Mouse (Mus musculus): Measurements from ENCODE around the gene 1810046K07Rik. TPM values are rescaled to one million over a fixed set of nuclear protein-coding genes. Genes with fewer than 3 reads are reported as not detected.

1810046K07Rik gene
- total RNA-seq (2014; rRNA removed), result not detected in 2 replicates
- not detected in 2 replicates for polyA plus RNA-seq (2015; fragmentation: Nextera tagmentation; extraction: Ambion mirVana)

- no peaks in the 10 kb centered on the region for H3K27me3 ChIP-seq (ENCODE audit: insufficient read depth, low read length)
- ATAC-seq (no peak), DNase-seq (no peak)
- H3K4me3 ChIP-seq (ENCODE audit: low read depth, low read length), result no peak within 1 kb of the TSS
- TF ChIP-seq CTCF (IDR thresholded peaks at IDR 0.05; ENCODE audit: low read depth), result no peak
- H3K9ac ChIP-seq, result no peak within 1 kb of the TSS
- no peaks in the 10 kb centered on the region for H3K9me3 ChIP-seq (ENCODE audit: low read length)
- no peak within 1 kb of the TSS for H3K27ac ChIP-seq (ENCODE audit: low read depth, low read length)
- 75% methylated on average over 3 of the region's 3 CpGs for WGBS
- no peaks in the 10 kb centered on the region for H3K4me1 ChIP-seq (ENCODE audit: insufficient read depth)
- no peaks in the 10 kb centered on the region for H3K36me3 ChIP-seq (ENCODE audit: insufficient read depth)
- no peak within 1 kb of the TSS for H3K4me2 ChIP-seq (ENCODE audit: low read depth)
Observed at GRCm38 (mm10) chr9:51328731-51329130, at the start of gene 1810046K07Rik. Gene 1810046K07Rik, minus strand, starts transcription at chr9:51328917.

- no peaks in the 10 kb centered on the region for H3K9me3 ChIP-seq (ENCODE audit: low read length)
- no peak overlapping the region for H3K9ac ChIP-seq
- 69% methylated on average over 3 of the region's 3 CpGs for WGBS
- no peak for TF ChIP-seq CTCF (IDR thresholded peaks at IDR 0.05; ENCODE audit: low read depth)
- ATAC-seq (no peak), DNase-seq (no peak)
- H3K4me1 ChIP-seq (ENCODE audit: insufficient read depth), result no peaks in the 10 kb centered on the region
- no peak overlapping the region for H3K4me3 ChIP-seq (ENCODE audit: low read depth, low read length)
- H3K36me3 ChIP-seq (ENCODE audit: insufficient read depth), result no peaks in the 10 kb centered on the region
- H3K4me2 ChIP-seq (ENCODE audit: low read depth), result no peak overlapping the region
- no peak overlapping the region for H3K27ac ChIP-seq (ENCODE audit: low read depth, low read length)
- no peaks in the 10 kb centered on the region for H3K27me3 ChIP-seq (ENCODE audit: insufficient read depth, low read length)
Observed at GRCm38 (mm10) chr9:51369560-51369959, 40.8 kb upstream of the 1810046K07Rik start.

- no peak for TF ChIP-seq CTCF (IDR thresholded peaks at IDR 0.05; ENCODE audit: low read depth)
- no peaks in the 10 kb centered on the region for H3K27me3 ChIP-seq (ENCODE audit: insufficient read depth, low read length)
- H3K9ac ChIP-seq, result no peak overlapping the region
- no peak for DNase-seq
- H3K4me1 ChIP-seq (ENCODE audit: insufficient read depth), result no peaks in the 10 kb centered on the region
- 96% methylated on average over 3 of the region's 3 CpGs for WGBS
- H3K36me3 ChIP-seq (ENCODE audit: insufficient read depth), result no peaks in the 10 kb centered on the region
- ATAC-seq, result no peak
- no peak overlapping the region for H3K27ac ChIP-seq (ENCODE audit: low read depth, low read length)
- H3K4me3 ChIP-seq (ENCODE audit: low read depth, low read length), result no peak overlapping the region
- no peak overlapping the region for H3K4me2 ChIP-seq (ENCODE audit: low read depth)
- H3K9me3 ChIP-seq (ENCODE audit: low read length), result no peaks in the 10 kb centered on the region
Observed at GRCm38 (mm10) chr9:51367124-51367523, 38.4 kb upstream of the 1810046K07Rik start.

GRCm38 (mm10) chr9:51364059-51364458, 35.3 kb upstream of the 1810046K07Rik start:
- no peak overlapping the region for H3K9ac ChIP-seq
- no peak for ATAC-seq
- DNase-seq, result no peak
- TF ChIP-seq CTCF (IDR thresholded peaks at IDR 0.05; ENCODE audit: low read depth), result no peak
- H3K4me1 ChIP-seq (ENCODE audit: insufficient read depth), result no peaks in the 10 kb centered on the region
- H3K36me3 ChIP-seq (ENCODE audit: insufficient read depth), result no peaks in the 10 kb centered on the region
- WGBS, result 16% methylated on average over 4 of the region's 4 CpGs
- no peak overlapping the region for H3K27ac ChIP-seq (ENCODE audit: low read depth, low read length)
- H3K4me3 ChIP-seq (ENCODE audit: low read depth, low read length), result no peak overlapping the region
- H3K4me2 ChIP-seq (ENCODE audit: low read depth), result no peak overlapping the region
- no peaks in the 10 kb centered on the region for H3K9me3 ChIP-seq (ENCODE audit: low read length)
- H3K27me3 ChIP-seq (ENCODE audit: insufficient read depth, low read length), result no peaks in the 10 kb centered on the region

DNA sequence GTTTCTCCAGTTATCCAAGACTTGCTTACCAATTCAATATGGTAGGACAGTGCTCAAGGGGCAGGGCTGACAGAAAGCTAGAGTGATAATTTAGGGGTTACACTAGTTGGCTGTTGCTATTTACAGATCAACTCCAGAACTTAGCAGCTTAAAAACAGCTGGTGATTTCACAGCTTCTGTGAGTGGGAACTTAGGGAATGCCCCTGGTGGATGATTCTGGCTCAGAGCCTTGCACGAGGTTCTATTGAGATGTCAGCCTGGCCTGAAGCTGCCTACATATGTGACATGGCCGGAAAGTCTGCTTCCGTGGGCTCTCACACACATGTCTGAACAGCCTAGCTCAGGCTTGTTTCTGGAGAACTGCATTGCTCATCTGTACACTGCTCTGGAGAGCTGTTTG, 24.8 kb upstream of the 1810046K07Rik start:
- Histone ChIP-seq H3K4me3 (ENCODE audit: low read depth, low read length) (no peak overlapping the region), H3K36me3 (ENCODE audit: insufficient read depth) (no peaks in the 10 kb centered on the region), H3K27ac (ENCODE audit: low read depth, low read length) (no peak overlapping the region), H3K9me3 (ENCODE audit: low read length) (no peaks in the 10 kb centered on the region), H3K4me2 (ENCODE audit: low read depth) (no peak overlapping the region), H3K4me1 (ENCODE audit: insufficient read depth) (no peaks in the 10 kb centered on the region), H3K9ac (no peak overlapping the region), H3K27me3 (ENCODE audit: insufficient read depth, low read length) (no peaks in the 10 kb centered on the region)
- 72% methylated on average over 3 of the region's 3 CpGs for WGBS
- DNase-seq (no peak), ATAC-seq (no peak)
- TF ChIP-seq CTCF (IDR thresholded peaks at IDR 0.05; ENCODE audit: low read depth), result no peak

DNA sequence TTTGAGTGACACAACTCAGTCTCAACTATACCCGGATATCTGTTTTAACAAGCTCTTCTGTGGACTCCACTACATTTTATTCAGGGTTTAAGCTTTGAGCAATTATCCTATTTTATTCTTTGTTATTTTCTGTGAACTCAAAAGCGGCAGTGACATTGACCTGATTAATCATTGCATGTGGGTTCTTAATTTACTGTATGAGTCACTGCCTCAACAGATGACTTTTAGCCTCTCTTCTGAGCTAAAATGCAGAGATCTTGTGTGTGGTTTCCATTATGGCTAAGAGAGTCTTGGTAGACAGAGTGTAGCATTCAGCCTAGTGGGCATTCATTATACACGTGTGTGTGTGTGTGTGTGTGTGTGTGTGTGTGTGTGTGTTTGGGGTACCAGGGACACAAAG, 24.2 kb upstream of the 1810046K07Rik start:
- WGBS, result 82% methylated on average over 3 of the region's 3 CpGs
- DNase-seq, result no peak

DNA sequence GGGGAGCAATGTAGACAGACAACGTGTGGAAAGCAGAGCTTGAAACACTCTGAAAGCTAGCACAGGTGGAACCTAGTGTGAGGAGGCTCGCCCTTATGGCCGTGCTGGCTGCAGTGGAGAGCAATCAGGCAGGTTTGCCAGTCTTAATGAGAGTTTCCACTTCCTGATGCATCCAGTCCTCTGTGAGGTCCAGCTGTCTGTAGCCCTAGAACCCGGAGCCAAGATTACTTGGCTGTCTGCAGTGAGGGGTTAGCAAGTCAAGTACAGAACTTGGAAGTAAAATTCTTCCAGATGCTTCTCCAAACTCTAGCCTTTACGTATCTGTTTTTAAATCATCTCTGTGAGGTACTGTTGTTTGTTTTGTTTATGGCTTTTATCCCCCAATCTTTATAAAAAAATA, 20.7 kb upstream of the 1810046K07Rik start:
- H3K36me3 ChIP-seq (ENCODE audit: insufficient read depth), result no peaks in the 10 kb centered on the region
- WGBS, result 80% methylated on average over 5 of the region's 5 CpGs
- no peak overlapping the region for H3K9ac ChIP-seq
- no peaks in the 10 kb centered on the region for H3K9me3 ChIP-seq (ENCODE audit: low read length)
- no peak overlapping the region for H3K4me2 ChIP-seq (ENCODE audit: low read depth)
- no peak for DNase-seq
- H3K4me1 ChIP-seq (ENCODE audit: insufficient read depth), result no peaks in the 10 kb centered on the region
- H3K4me3 ChIP-seq (ENCODE audit: low read depth, low read length), result no peak overlapping the region
- no peak overlapping the region for H3K27ac ChIP-seq (ENCODE audit: low read depth, low read length)
- no peak for ATAC-seq
- no peak for TF ChIP-seq CTCF (IDR thresholded peaks at IDR 0.05; ENCODE audit: low read depth)
- no peaks in the 10 kb centered on the region for H3K27me3 ChIP-seq (ENCODE audit: insufficient read depth, low read length)

More for the DNA sequence above, 24.2 kb upstream of the 1810046K07Rik start:
- H3K27ac ChIP-seq (ENCODE audit: low read depth, low read length), result no peak overlapping the region
- H3K27me3 ChIP-seq (ENCODE audit: insufficient read depth, low read length), result no peaks in the 10 kb centered on the region
- no peak for ATAC-seq
- no peak for TF ChIP-seq CTCF (IDR thresholded peaks at IDR 0.05; ENCODE audit: low read depth)
- H3K4me1 ChIP-seq (ENCODE audit: insufficient read depth), result no peaks in the 10 kb centered on the region
- no peaks in the 10 kb centered on the region for H3K9me3 ChIP-seq (ENCODE audit: low read length)
- no peaks in the 10 kb centered on the region for H3K36me3 ChIP-seq (ENCODE audit: insufficient read depth)
- H3K4me2 ChIP-seq (ENCODE audit: low read depth), result no peak overlapping the region
- H3K4me3 ChIP-seq (ENCODE audit: low read depth, low read length), result no peak overlapping the region
- H3K9ac ChIP-seq, result no peak overlapping the region

Data from forebrain, postnatal 0 days (tissue).